ENCODE assay signal across 8 mouse cellular contexts in genomic region chr1:135313284-135314031, GRCm38 (mm10). TPM values are rescaled to one million over a fixed set of nuclear protein-coding genes. Genes with fewer than 3 reads are reported as not detected.
A peak's percentile ranks its signal among the peaks of the same experiment; 100 is the strongest.
DNase-seq lines count a peak whose midpoint lies in the region; ATAC-seq and TF ChIP-seq lines count a peak whose summit lies in the region.

Gene Timm17a (minus strand): TSS chr1:135313778.

- H3K79me2 ChIP-seq in C2C12 (ENCODE audit: control insufficient read depth, insufficient read depth) (peaks cover 51% of the 10 kb centered on the region), myocyte (ENCODE audit: control insufficient read depth, insufficient read depth) (peaks cover 46% of the 10 kb centered on the region)
- peaks cover 17% of the 10 kb centered on the region; the same call in 1 of the 2 replicates for H3K79me2 ChIP-seq in liver, adult 2 months (ENCODE audit: control insufficient read depth, insufficient read depth, low read length)

- H3ac ChIP-seq in C2C12 (ENCODE audit: control insufficient read depth, insufficient read length, low read depth): peak within 1 kb of the TSS; percentile 100
- peak within 1 kb of the TSS; percentile 38 for H3ac ChIP-seq in myocyte (ENCODE audit: control insufficient read depth, insufficient read length)

- H3K36me3 ChIP-seq in C2C12 (ENCODE audit: control insufficient read depth, insufficient read depth) (peaks cover 8% of the 10 kb centered on the region), myocyte (ENCODE audit: control insufficient read depth, insufficient read depth) (no peaks in the 10 kb centered on the region)
- peaks cover 17% of the 10 kb centered on the region for H3K36me3 ChIP-seq in erythroblast, embryonic 14.5 days (ENCODE audit: control insufficient read depth)
- H3K36me3 ChIP-seq in heart, embryonic 11.5 days (ENCODE audit: control insufficient read depth, insufficient read depth, low read length): peaks cover 7% of the 10 kb centered on the region
- peaks cover 11% of the 10 kb centered on the region for H3K36me3 ChIP-seq in kidney, embryonic 16.5 days (ENCODE audit: insufficient read depth, low read length)
- peaks cover 8% of the 10 kb centered on the region; the same call in 1 of the 2 replicates for H3K36me3 ChIP-seq in liver, adult 2 months (ENCODE audit: control insufficient read depth, insufficient read depth, low read length)
- H3K36me3 ChIP-seq in splenic B cell, adult 2 months (ENCODE audit: control insufficient read depth, insufficient read depth, low read length, poor library complexity, severe bottlenecking): no peaks in the 10 kb centered on the region

- H3K4me3 ChIP-seq in C2C12 (ENCODE audit: insufficient read depth, poor library complexity, severe bottlenecking) (peak within 1 kb of the TSS; percentile 85), myocyte (peak within 1 kb of the TSS; percentile 91)
- H3K4me3 ChIP-seq in erythroblast, embryonic 14.5 days (replicated peaks): peak within 1 kb of the TSS; percentile 70
- peak within 1 kb of the TSS; percentile 72 for H3K4me3 ChIP-seq in heart, embryonic 11.5 days (ENCODE audit: low read depth, low read length)
- H3K4me3 ChIP-seq in kidney, embryonic 16.5 days (ENCODE audit: low read length): peak within 1 kb of the TSS; percentile 70
- peak within 1 kb of the TSS; percentile 86 for H3K4me3 ChIP-seq in liver, adult 2 months (ENCODE audit: insufficient read depth, low read depth, low read length)

- peak within 1 kb of the TSS; percentile 85 for H3K27ac ChIP-seq in heart, embryonic 11.5 days (ENCODE audit: low read depth, low read length)
- H3K27ac ChIP-seq in kidney, embryonic 16.5 days (ENCODE audit: low read length): peak within 1 kb of the TSS; percentile 82
- peak within 1 kb of the TSS; percentile 91 for H3K27ac ChIP-seq in liver, adult 2 months (replicated peaks; ENCODE audit: insufficient read depth, low read depth, low read length)

- H3K4me1 ChIP-seq in erythroblast, embryonic 14.5 days (ENCODE audit: control insufficient read depth): peaks cover 29% of the 10 kb centered on the region
- H3K4me1 ChIP-seq in heart, embryonic 11.5 days (ENCODE audit: control insufficient read depth, insufficient read depth, low read length): peaks cover 13% of the 10 kb centered on the region
- peaks cover 13% of the 10 kb centered on the region for H3K4me1 ChIP-seq in kidney, embryonic 16.5 days (ENCODE audit: insufficient read depth, low read length)
- peaks cover 9% of the 10 kb centered on the region for H3K4me1 ChIP-seq in liver, adult 2 months (ENCODE audit: control insufficient read depth, insufficient read depth, low read length)

- under 1% methylated on average over 51 of the region's 51 CpGs for WGBS in heart, embryonic 11.5 days (ENCODE audit: insufficient replicate concordance)
- under 1% methylated on average over 51 of the region's 51 CpGs for WGBS in kidney, embryonic 16.5 days
- under 1% methylated on average over 51 of the region's 51 CpGs for WGBS in liver, adult 2 months

- DNase-seq in brain, embryonic 14.5 days (ENCODE audit: low read depth): peak; percentile 98
- peak; percentile 92 for DNase-seq in liver, adult 2 months (ENCODE audit: extremely low read depth, low read depth, low spot score)
- DNase-seq in splenic B cell, adult 2 months (ENCODE audit: low read depth, low spot score): peak; percentile 92

- H3K9ac ChIP-seq in heart, embryonic 11.5 days (ENCODE audit: low read depth, low read length): peak within 1 kb of the TSS; percentile 96
- peak within 1 kb of the TSS; percentile 95 for H3K9ac ChIP-seq in kidney, embryonic 16.5 days (replicated peaks; ENCODE audit: low read length)
- peak within 1 kb of the TSS; percentile 93 for H3K9ac ChIP-seq in liver, adult 2 months (ENCODE audit: low read depth, low read length)

- H3K9me3 ChIP-seq in erythroblast, embryonic 14.5 days (ENCODE audit: control insufficient read depth, low read length): no peaks in the 10 kb centered on the region
- H3K9me3 ChIP-seq in heart, embryonic 11.5 days (replicated peaks; ENCODE audit: control insufficient read depth, low read length): no peaks in the 10 kb centered on the region
- no peaks in the 10 kb centered on the region for H3K9me3 ChIP-seq in kidney, embryonic 16.5 days (ENCODE audit: low read length)

- TF ChIP-seq CTCF in C2C12 (IDR thresholded peaks at IDR 0.05; ENCODE audit: control insufficient read depth, insufficient read depth, insufficient read length): no peak
- no peak for TF ChIP-seq CTCF in brain, embryonic 14.5 days (IDR thresholded peaks at IDR 0.05; ENCODE audit: borderline replicate concordance, extremely low read depth, insufficient read depth, insufficient read length)
- no peak for TF ChIP-seq CTCF in liver, adult 2 months (IDR thresholded peaks at IDR 0.05; ENCODE audit: low read depth, low read length)

- H3K4me2 ChIP-seq in heart, embryonic 11.5 days: peak within 1 kb of the TSS; percentile 84
- peak within 1 kb of the TSS; percentile 81 for H3K4me2 ChIP-seq in kidney, embryonic 16.5 days (replicated peaks; ENCODE audit: low read depth, low read length)
- peak within 1 kb of the TSS; percentile 96 for H3K4me2 ChIP-seq in myocyte (ENCODE audit: low read depth)

- H3K79me3 ChIP-seq in C2C12 (ENCODE audit: low read depth): peaks cover 47% of the 10 kb centered on the region

- TF ChIP-seq POLR2A in brain, embryonic 14.5 days (IDR thresholded peaks at IDR 0.05; ENCODE audit: borderline replicate concordance, extremely low read depth, insufficient read depth, insufficient read length, poor library complexity, severe bottlenecking): peak; percentile 66; the same call in 1 of the 2 replicates
- peak; percentile 72; the same call in 1 of the 2 replicates for TF ChIP-seq POLR2A in liver, adult 2 months (IDR thresholded peaks at IDR 0.05; ENCODE audit: extremely low read depth, insufficient read depth, low read length)
- peak; percentile 70 for TF ChIP-seq POLR2A in myocyte (IDR thresholded peaks at IDR 0.05; ENCODE audit: insufficient read length, low read depth)

- H3K27me3 ChIP-seq in C2C12 (ENCODE audit: control insufficient read depth, insufficient read depth, insufficient read length) (no peaks in the 10 kb centered on the region), myocyte (ENCODE audit: control insufficient read depth, insufficient read depth, insufficient read length) (no peaks in the 10 kb centered on the region)
- peaks cover 3% of the 10 kb centered on the region; the same call in 1 of the 2 replicates for H3K27me3 ChIP-seq in erythroblast, embryonic 14.5 days (ENCODE audit: control insufficient read depth)
- no peaks in the 10 kb centered on the region for H3K27me3 ChIP-seq in heart, embryonic 11.5 days (ENCODE audit: control insufficient read depth, insufficient read depth, low read length)
- no peaks in the 10 kb centered on the region for H3K27me3 ChIP-seq in kidney, embryonic 16.5 days (ENCODE audit: insufficient read depth, low read length)
- no peaks in the 10 kb centered on the region for H3K27me3 ChIP-seq in liver, adult 2 months (ENCODE audit: control insufficient read depth, insufficient read depth, low read length)
- H3K27me3 ChIP-seq in splenic B cell, adult 2 months (ENCODE audit: control insufficient read depth, insufficient read depth, low read length, poor library complexity, severe bottlenecking): no peaks in the 10 kb centered on the region

- ATAC-seq in heart, embryonic 11.5 days (replicated peaks; ENCODE audit: insufficient number of reproducible peaks, low FRiP score, low TSS enrichment): peak; percentile 98
- ATAC-seq in kidney, embryonic 16.5 days (ENCODE audit: low FRiP score, low TSS enrichment): peak; percentile 100

TF ChIP-seq in C2C12, 6 proteins besides CTCF, POLR2A, EP300 and RAD21:
- TF ChIP-seq MAX (IDR thresholded peaks at IDR 0.05) (peak; percentile 46), USF1 (IDR thresholded peaks at IDR 0.05; ENCODE audit: low read depth) (no peak)

TF ChIP-seq in myocyte, 11 proteins besides CTCF, POLR2A, EP300 and RAD21:
- TF ChIP-seq POLR2AphosphoS2 (IDR thresholded peaks at IDR 0.05; ENCODE audit: insufficient read length, low read depth): peak; percentile 62
- no peak for TF ChIP-seq E2F4 (IDR thresholded peaks at IDR 0.05; ENCODE audit: insufficient read depth)

RNA-seq across cellular contexts. Expression of gene Timm17a, which starts in this region (rescaled TPM):
- 218 TPM for polyA plus RNA-seq in C2C12 (2012; fragmentation: generic; extraction: Trizol)
- 38.2 and 44.8 TPM in 2 replicates for polyA plus RNA-seq in brain, embryonic 14.5 days (2012; rRNA removed)
- polyA plus RNA-seq in erythroblast, embryonic 14.5 days (2012): 0.24 and 0.52 TPM in 2 replicates
- polyA plus RNA-seq in heart, embryonic 11.5 days (2014; fragmentation: Nextera tagmentation; extraction: Ambion mirVana): 333 and 344 TPM in 2 replicates
- polyA plus RNA-seq in kidney, embryonic 16.5 days (2015; fragmentation: Nextera tagmentation; extraction: Ambion mirVana): 201 and 206 TPM in 2 replicates
- 17.9 and 22.0 TPM in 2 replicates for total RNA-seq in liver, adult 2 months (2014; rRNA removed)
- polyA plus RNA-seq in liver, adult 2 months (2012; rRNA removed): 27.9 and 34.3 TPM in 2 replicates
- 172 TPM for polyA plus RNA-seq in myocyte (2012; fragmentation: generic; extraction: Trizol)

Comparison
In these comparisons a context has a peak if more than half of its experiments do, and no peak if none do; other contexts are left out.
1. Peak in every context shown above with its lines: DNase-seq, ATAC-seq, H3K4me3 ChIP-seq and H3K27ac ChIP-seq.
2. RNA of gene Timm17a (polyA plus RNA-seq): 333 to 344 TPM in heart, embryonic 11.5 days, 218 TPM in C2C12 (single experiment), 201 to 206 TPM in kidney, embryonic 16.5 days, 172 TPM in myocyte (single experiment), 38.2 to 44.8 TPM in brain, embryonic 14.5 days and 27.9 to 34.3 TPM in liver, adult 2 months; 0.24 to 0.52 TPM in erythroblast, embryonic 14.5 days; every median in the first group is over 10 times any median in the second.